Mouse (Mus musculus) embryonic facial prominence, embryonic 14.5 days (tissue): ENCODE results near the gene Gm19426. TPM values are rescaled to one million over a fixed set of nuclear protein-coding genes. Genes with fewer than 3 reads are reported as not detected.

Experiments used
- ATAC-seq: fragments of 200-750 bp; cut with Nextera tagmentation; 2 replicates; pipeline ENCODE4 v1.8.0; 2017; ENCODE audit warnings: low read depth, moderate number of reproducible peaks, moderate TSS enrichment
- DNase-seq: peaks from one replicate; pipeline ENCODE4 v3.0.0-alpha.2; 2015; ENCODE audit warnings: low spot score
- H3K27ac ChIP-seq: fragments of 300-500 bp; sonication (generic); replicated peaks from 2 replicates; pipeline ENCODE4 v1.5.1; 2014; ENCODE audit warnings: low read depth, mild to moderate bottlenecking, low read length, moderate library complexity
- H3K27me3 ChIP-seq: fragments of 300-500 bp; sonication (generic); replicated peaks from 2 replicates; pipeline ENCODE4 v1.6.1; 2014; ENCODE audit warnings: low read length; ENCODE audit not compliant: control insufficient read depth, insufficient read depth
- H3K36me3 ChIP-seq: fragments of 300-500 bp; sonication (generic); 2 replicates; pipeline ENCODE4 v1.6.1; 2014; ENCODE audit warnings: low read length, mixed read lengths; ENCODE audit not compliant: control insufficient read depth, insufficient read depth
- H3K4me1 ChIP-seq: fragments of 300-500 bp; sonication (generic); 2 replicates; pipeline ENCODE4 v1.6.1; 2014; ENCODE audit warnings: antibody characterized with exemption, low read length; ENCODE audit not compliant: control insufficient read depth, insufficient read depth
- H3K4me2 ChIP-seq: fragments of 300-500 bp; sonication (generic); 2 replicates; pipeline ENCODE4 v1.6.1; 2014; ENCODE audit warnings: low read depth, mild to moderate bottlenecking, low read length, moderate library complexity, mixed read lengths
- H3K4me3 ChIP-seq: fragments of 300-500 bp; sonication (generic); 2 replicates; pipeline ENCODE4 v1.5.1; 2014; ENCODE audit warnings: low read depth, mild to moderate bottlenecking, low read length
- H3K9ac ChIP-seq: fragments of 300-500 bp; sonication (generic); 2 replicates; pipeline ENCODE4 v1.6.1; 2014; ENCODE audit warnings: low read depth, mild to moderate bottlenecking, low read length, moderate library complexity, mixed read lengths
- H3K9me3 ChIP-seq: fragments of 300-500 bp; sonication (generic); 2 replicates; pipeline ENCODE4 v1.6.1; 2016; ENCODE audit warnings: low read length; ENCODE audit not compliant: control insufficient read depth
- WGBS: fragments of 180-500 bp; shearing (Covaris S2); extraction: QIAGEN DNeasy Blood & Tissue Kit; methylation state at CpG from one replicate; pipeline ENCODE4 v1.1.7; 2014; 5-methylcytosine and 5-hydroxymethylcytosine counted together
- polyA plus RNA-seq: library from polyadenylated mRNA; unstranded; fragments of >200 nt; fragmentation: Nextera tagmentation; extraction: Ambion mirVana; gene quantifications from 2 replicates; pipeline ENCODE4 v1.2.1, GENCODE M21; 2014

Gene Gm19426
- polyA plus RNA-seq, 1 experiment from 2014 or later = 4.0 TPM

GRCm38 (mm10) chr2:84741841-84742450, 1.5 kb downstream of the Gm19426 start:
- ATAC-seq = no peak
- no peak for DNase-seq
- peak overlapping the region; percentile 99 for H3K9ac ChIP-seq
- no peaks in the 10 kb centered on the region for H3K27me3 ChIP-seq
- H3K36me3 ChIP-seq = peaks cover 9% of the 10 kb centered on the region; the same call in 1 of the 2 replicates
- H3K4me2 ChIP-seq = peak overlapping the region; percentile 70
- WGBS = 4% methylated on average over 5 of the region's 5 CpGs
- H3K27ac ChIP-seq = peak overlapping the region; percentile 99
- H3K4me3 ChIP-seq = peak overlapping the region; percentile 91
- H3K9me3 ChIP-seq = no peaks in the 10 kb centered on the region
- peaks cover 45% of the 10 kb centered on the region for H3K4me1 ChIP-seq

- Histone ChIP-seq H3K4me2 (peak overlapping the region; percentile 70), H3K27me3 (no peaks in the 10 kb centered on the region), H3K9me3 (no peaks in the 10 kb centered on the region), H3K36me3 (peaks cover 9% of the 10 kb centered on the region; the same call in 1 of the 2 replicates), H3K9ac (0 out of 2 replicates have a peak overlapping the region, but pooled peaks have one; percentile 2), H3K4me3 (peak overlapping the region; percentile 91; the same call in 1 of the 2 replicates), H3K27ac (no peak overlapping the region), H3K4me1 (peaks cover 57% of the 10 kb centered on the region)
- DNase-seq = no peak
- WGBS = 76% methylated on average over 15 of the region's 15 CpGs
- ATAC-seq = no peak
Measured at GRCm38 (mm10) chr2:84740608-84741333, 2.7 kb downstream of the Gm19426 start.

GRCm38 (mm10) chr2:84738271-84738911, 5.1 kb downstream of the Gm19426 start:
- WGBS = 2% methylated on average over 12 of the region's 12 CpGs
- H3K4me1 ChIP-seq = peaks cover 61% of the 10 kb centered on the region
- ATAC-seq (peak; percentile 16; the same call in 1 of the 2 replicates), DNase-seq (peak; percentile 82)
- peak overlapping the region; percentile 70 for H3K4me2 ChIP-seq
- no peak overlapping the region for H3K4me3 ChIP-seq
- H3K9ac ChIP-seq = no peak overlapping the region; the same call in 1 of the 2 replicates
- H3K9me3 ChIP-seq = no peaks in the 10 kb centered on the region
- peak overlapping the region; percentile 10; the same call in 1 of the 2 replicates for H3K27ac ChIP-seq
- no peaks in the 10 kb centered on the region for H3K27me3 ChIP-seq
- peaks cover 9% of the 10 kb centered on the region; the same call in 1 of the 2 replicates for H3K36me3 ChIP-seq

GRCm38 (mm10) chr2:84737451-84737925, 6.0 kb downstream of the Gm19426 start:
- H3K4me2 ChIP-seq = peak overlapping the region; percentile 70; the same call in 1 of the 2 replicates
- peaks cover 61% of the 10 kb centered on the region for H3K4me1 ChIP-seq
- H3K27me3 ChIP-seq = no peaks in the 10 kb centered on the region
- peak; percentile 65 for DNase-seq
- H3K4me3 ChIP-seq = no peak overlapping the region
- ATAC-seq = no peak
- peak overlapping the region; percentile 10 for H3K27ac ChIP-seq
- 5% methylated on average over 8 of the region's 8 CpGs for WGBS
- H3K36me3 ChIP-seq = peaks cover 9% of the 10 kb centered on the region; the same call in 1 of the 2 replicates
- no peak overlapping the region for H3K9ac ChIP-seq
- H3K9me3 ChIP-seq = no peaks in the 10 kb centered on the region

- Histone ChIP-seq H3K27ac (no peak overlapping the region), H3K9ac (no peak overlapping the region), H3K4me3 (peak overlapping the region; percentile 8; the same call in 1 of the 2 replicates), H3K36me3 (peaks cover 9% of the 10 kb centered on the region; the same call in 1 of the 2 replicates), H3K9me3 (no peaks in the 10 kb centered on the region), H3K4me1 (peaks cover 54% of the 10 kb centered on the region), H3K4me2 (peak overlapping the region; percentile 70), H3K27me3 (no peaks in the 10 kb centered on the region)
- WGBS = 3% methylated on average over 25 of the region's 27 CpGs
- DNase-seq (peak; percentile 23), ATAC-seq (no peak)
Measured at GRCm38 (mm10) chr2:84736312-84737161, 6.9 kb downstream of the Gm19426 start.

GRCm38 (mm10) chr2:84735346-84735920, 8.0 kb downstream of the Gm19426 start:
- H3K27me3 ChIP-seq = no peaks in the 10 kb centered on the region
- WGBS = 16% methylated on average over 7 of the region's 7 CpGs
- peak overlapping the region; percentile 47 for H3K4me3 ChIP-seq
- peaks cover 1% of the 10 kb centered on the region; the same call in 1 of the 2 replicates for H3K36me3 ChIP-seq
- peak overlapping the region; percentile 25; the same call in 1 of the 2 replicates for H3K9ac ChIP-seq
- peak overlapping the region; percentile 70 for H3K4me2 ChIP-seq
- ATAC-seq = no peak
- H3K27ac ChIP-seq = no peak overlapping the region
- DNase-seq = no peak
- H3K9me3 ChIP-seq = no peaks in the 10 kb centered on the region
- H3K4me1 ChIP-seq = peaks cover 47% of the 10 kb centered on the region

- DNase-seq (no peak), ATAC-seq (no peak)
- Histone ChIP-seq H3K9ac (peak overlapping the region; percentile 68), H3K4me1 (peaks cover 46% of the 10 kb centered on the region), H3K9me3 (no peaks in the 10 kb centered on the region), H3K27me3 (no peaks in the 10 kb centered on the region), H3K27ac (no peak overlapping the region), H3K36me3 (no peaks in the 10 kb centered on the region), H3K4me2 (peak overlapping the region; percentile 70), H3K4me3 (peak overlapping the region; percentile 47)
- WGBS = 2% methylated on average over 2 of the region's 2 CpGs
Measured at GRCm38 (mm10) chr2:84734919-84735318, 8.5 kb downstream of the Gm19426 start.
